Mouse (Mus musculus) testis, adult 2 months (tissue): ENCODE measurements around the gene Myo1e.

ENCODE experiments used
- CTCF ChIP-seq: fragments of 200-500 bp; IDR thresholded peaks from 2 replicates; pipeline ENCODE4 v1.5.1; 2012; ENCODE audit warnings: low read depth, mild to moderate bottlenecking, inconsistent platforms, low read length, moderate library complexity; ENCODE audit not compliant: control insufficient read depth, insufficient read depth, insufficient replicate concordance
- POLR2A ChIP-seq: fragments of 200-500 bp; IDR thresholded peaks from 2 replicates; pipeline ENCODE4 v1.6.1; 2012; ENCODE audit warnings: low read depth, mild to moderate bottlenecking, inconsistent platforms, low read length, moderate library complexity; ENCODE audit not compliant: control insufficient read depth

DNA sequence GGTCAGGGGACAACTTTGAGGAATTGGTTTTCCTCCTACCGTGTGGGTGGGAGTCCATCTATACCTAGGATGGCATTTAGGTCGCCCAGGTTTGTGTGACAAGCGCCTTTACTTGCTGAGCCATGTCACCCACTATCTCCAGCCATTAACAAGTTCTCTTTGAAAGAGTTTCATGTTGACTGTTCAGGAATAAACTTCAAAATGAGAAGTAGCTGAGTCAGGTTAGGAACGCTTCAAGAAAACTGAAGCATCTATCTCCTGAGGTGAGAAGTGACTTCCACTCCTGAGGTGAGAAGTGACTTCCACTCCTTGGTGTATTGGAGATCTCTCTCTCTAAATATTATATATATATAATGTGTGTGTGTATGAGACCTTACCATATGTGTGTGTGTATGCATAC is 19.2 kb downstream of the Myo1e start:
- TF ChIP-seq CTCF = no peak
- no peak for TF ChIP-seq POLR2A
